21 mouse cellular contexts compared by ENCODE assay signal in genomic region chr4:123337693-123338092, GRCm38 (mm10). TPM values are rescaled to one million over a fixed set of nuclear protein-coding genes. Genes with fewer than 3 reads are reported as not detected.
"Had no signal": no experiment of that assay in that cellular context is flagged by ENCODE, and none has a peak within 500 bp of the region (broad histone marks: within the 10 kb centered on the region; RNA-seq: fewer than 3 reads in every experiment).

No protein-coding gene starts in this region.

- H3K9me3 ChIP-seq: liver, embryonic 15.5 days; neural tube, embryonic 13.5 days had no signal

- H3K27ac ChIP-seq: limb, embryonic 13.5 days; liver, embryonic 15.5 days; macrophage; midbrain, embryonic 12.5 days; neural tube, embryonic 13.5 days had no signal

- H3K4me3 ChIP-seq: limb, embryonic 13.5 days; liver, embryonic 15.5 days; midbrain, embryonic 12.5 days; neural tube, embryonic 13.5 days had no signal

- H3K4me2 ChIP-seq: limb, embryonic 13.5 days; liver, embryonic 11.5 days; liver, embryonic 15.5 days; midbrain, embryonic 12.5 days; neural tube, embryonic 13.5 days had no signal

- DNase-seq: kidney, adult 9 months; kidney, postnatal 14 days; lung, adult 2 months; lung, postnatal 10 days; retina, postnatal 1 day; right cerebral cortex, postnatal 4 days; spleen, adult 18-20 months; thymus, adult 18-20 months; thymus, postnatal 14 days had no signal

- H3K36me3 ChIP-seq: limb, embryonic 13.5 days; liver, embryonic 15.5 days; midbrain, embryonic 12.5 days; neural tube, embryonic 13.5 days had no signal

- H3K9ac ChIP-seq: limb, embryonic 13.5 days; liver, embryonic 15.5 days; midbrain, embryonic 12.5 days; neural tube, embryonic 13.5 days had no signal

- ATAC-seq: midbrain, embryonic 16.5 days had no signal

RNA-seq across cellular contexts. Expression of gene Bmp8a, which starts 5.4 kb away (rescaled TPM):
- total RNA-seq: layer of hippocampus, adult 18-20 months; layer of hippocampus, postnatal 10 days; megakaryocyte-erythroid progenitor cell, adult 5-6 weeks had no signal
- polyA plus RNA-seq: macrophage; stomach, embryonic 14.5 days had no signal

RNA-seq across cellular contexts. Expression of gene Oxct2a, which starts 14.3 kb away (rescaled TPM):
- total RNA-seq: layer of hippocampus, adult 18-20 months; layer of hippocampus, postnatal 10 days; left cerebral cortex, postnatal 36 days; megakaryocyte-erythroid progenitor cell, adult 5-6 weeks had no signal
- polyA plus RNA-seq: limb, embryonic 13.5 days; liver, embryonic 15.5 days; lung, adult 2 months; macrophage; midbrain, embryonic 12.5 days; midbrain, embryonic 16.5 days; neural tube, embryonic 13.5 days; stomach, embryonic 14.5 days had no signal
